In genomic region chr12:85071043-85071442, GRCm38 (mm10) we compare ENCODE assay signal across 27 mouse cellular contexts.
"Had no signal": no experiment of that assay in that cellular context is flagged by ENCODE, and none has a peak within 500 bp of the region (broad histone marks: within the 10 kb centered on the region; RNA-seq: fewer than 3 reads in every experiment).

No protein-coding gene starts in this region.

- H3K27me3 ChIP-seq: embryonic facial prominence, embryonic 12.5 days; embryonic facial prominence, embryonic 13.5 days; embryonic facial prominence, embryonic 15.5 days; forebrain, embryonic 12.5 days; forebrain, embryonic 13.5 days; forebrain, embryonic 15.5 days had no signal

- H3K4me1 ChIP-seq: embryonic facial prominence, embryonic 10.5 days; embryonic facial prominence, embryonic 12.5 days; embryonic facial prominence, embryonic 13.5 days; embryonic facial prominence, embryonic 15.5 days; forebrain, embryonic 10.5 days; forebrain, embryonic 12.5 days; forebrain, embryonic 13.5 days; forebrain, embryonic 15.5 days; heart, embryonic 10.5 days had no signal

- H3K4me3 ChIP-seq: embryonic facial prominence, embryonic 10.5 days; embryonic facial prominence, embryonic 12.5 days; embryonic facial prominence, embryonic 13.5 days; embryonic facial prominence, embryonic 15.5 days; erythroblast, embryonic 14.5 days; forebrain, embryonic 10.5 days; forebrain, embryonic 12.5 days; forebrain, embryonic 13.5 days; forebrain, embryonic 15.5 days; gastrocnemius, adult 2 months; heart, adult 2 months; heart, embryonic 10.5 days had no signal

- H3K4me2 ChIP-seq: embryonic facial prominence, embryonic 12.5 days; embryonic facial prominence, embryonic 13.5 days; embryonic facial prominence, embryonic 15.5 days; forebrain, embryonic 12.5 days; forebrain, embryonic 13.5 days; forebrain, embryonic 15.5 days had no signal

- ATAC-seq: forebrain, embryonic 13.5 days; forebrain, embryonic 14.5 days; forebrain, embryonic 15.5 days; forebrain, embryonic 16.5 days; forebrain, postnatal 0 days had no signal

- H3K27ac ChIP-seq: embryonic facial prominence, embryonic 10.5 days; embryonic facial prominence, embryonic 12.5 days; embryonic facial prominence, embryonic 13.5 days; embryonic facial prominence, embryonic 15.5 days; forebrain, embryonic 10.5 days; forebrain, embryonic 12.5 days; forebrain, embryonic 13.5 days; forebrain, embryonic 15.5 days; gastrocnemius, adult 2 months; heart, adult 2 months; heart, embryonic 10.5 days had no signal

- DNase-seq: cerebellum, adult 9-10 months; cerebellum, adult 9-11 months; cerebellum, postnatal 10 days; cerebellum, postnatal 14 days; cerebellum, postnatal 25 days; embryo, embryonic 11 days; forebrain, postnatal 0 days; gastrocnemius, adult 2 months; gastrocnemius, postnatal 10 days; gastrocnemius, postnatal 14 days; gastrocnemius, postnatal 25 days; gastrocnemius, postnatal 36 days; heart, adult 11 months; heart, adult 18-20 months; heart, adult 2 months had no signal

- H3K9me3 ChIP-seq: embryonic facial prominence, embryonic 10.5 days; embryonic facial prominence, embryonic 12.5 days; embryonic facial prominence, embryonic 13.5 days; embryonic facial prominence, embryonic 15.5 days; forebrain, embryonic 10.5 days; forebrain, embryonic 12.5 days; forebrain, embryonic 13.5 days; forebrain, embryonic 15.5 days; heart, embryonic 10.5 days had no signal

- H3K9ac ChIP-seq: embryonic facial prominence, embryonic 12.5 days; embryonic facial prominence, embryonic 13.5 days; embryonic facial prominence, embryonic 15.5 days; forebrain, embryonic 12.5 days; forebrain, embryonic 13.5 days; forebrain, embryonic 15.5 days; forebrain, postnatal 0 days had no signal
